Mouse (Mus musculus): ENCODE measurements at regions not wholly inside any gene's neighbourhood (a gene's known extent, or its start where the extent isn't known, plus 50 kb on each side); places are given as distances from the start of the nearest gene placed in this dataset.

- TF ChIP-seq CTCF (IDR thresholded peaks at IDR 0.05; ENCODE audit: borderline replicate concordance, insufficient read depth, low read length) = no peak
- no peak for TF ChIP-seq POLR2A (IDR thresholded peaks at IDR 0.05; ENCODE audit: low read depth, low read length)
These were observed 62.1 kb upstream of the Ifngr1 start for GRCm38 (mm10) chr10:19529655-19530054.

All from embryonic fibroblast, embryonic 13.5 days (primary cell).